Mouse (Mus musculus) bone marrow, adult 2 months (tissue): ENCODE measurements around the gene Spata33.

Experiments used
- CTCF ChIP-seq: fragments of 200-500 bp; IDR thresholded peaks from 2 replicates; pipeline ENCODE4 v1.5.1; 2011; ENCODE audit warnings: low read length, control low read depth; ENCODE audit not compliant: control insufficient read depth, insufficient read depth
- POLR2A ChIP-seq: fragments of 200-500 bp; IDR thresholded peaks from 2 replicates; pipeline ENCODE4 v1.6.1; 2011; ENCODE audit warnings: low read depth, mild to moderate bottlenecking, control low read depth, low read length, borderline replicate concordance; ENCODE audit not compliant: control insufficient read depth

DNA sequence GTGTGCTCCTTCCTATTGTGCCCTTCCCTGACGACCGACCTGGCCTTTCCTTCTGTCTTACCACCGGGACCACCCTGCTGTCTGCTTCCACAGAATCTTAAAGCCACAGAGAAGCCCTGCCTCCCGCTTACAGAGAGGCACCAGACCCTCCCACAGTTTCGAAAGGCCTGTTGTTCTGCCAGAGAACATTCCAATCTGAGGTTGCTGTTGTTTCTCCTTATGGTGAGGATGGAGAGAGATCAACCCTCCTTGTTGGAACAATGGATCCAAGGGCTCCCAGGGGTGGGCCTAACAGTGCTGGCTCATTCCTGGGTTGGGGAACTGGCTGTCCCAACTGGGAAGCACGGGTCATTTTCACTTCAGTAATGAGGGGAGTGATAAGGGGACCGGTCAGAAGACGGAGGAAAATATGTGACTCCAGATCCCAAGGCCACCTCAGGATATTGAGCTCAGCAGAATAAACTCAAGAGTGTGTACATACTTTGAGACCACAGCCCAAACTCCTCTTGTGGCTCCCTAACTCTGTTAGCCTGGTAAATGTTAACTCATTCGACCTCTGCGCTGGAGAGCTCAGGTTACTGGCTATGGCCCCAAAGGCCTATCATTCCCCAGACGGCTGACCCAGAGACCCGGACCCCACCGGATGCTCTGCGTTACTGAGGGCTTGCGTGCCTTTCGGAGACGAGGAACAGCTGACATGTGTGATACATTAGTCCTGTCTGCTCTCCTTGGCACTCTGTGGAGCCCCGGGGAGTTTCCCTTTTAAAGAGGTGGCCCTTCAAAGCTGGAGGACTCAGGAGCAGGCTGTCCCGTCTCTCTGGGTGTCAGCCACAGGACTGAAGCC, 26.8 kb upstream of the Spata33 start, which contains the start of gene Dpep1:
- TF ChIP-seq CTCF (no peak), POLR2A (no peak)
